ENCODE assay signal across 11 mouse cellular contexts in the genomic region with DNA sequence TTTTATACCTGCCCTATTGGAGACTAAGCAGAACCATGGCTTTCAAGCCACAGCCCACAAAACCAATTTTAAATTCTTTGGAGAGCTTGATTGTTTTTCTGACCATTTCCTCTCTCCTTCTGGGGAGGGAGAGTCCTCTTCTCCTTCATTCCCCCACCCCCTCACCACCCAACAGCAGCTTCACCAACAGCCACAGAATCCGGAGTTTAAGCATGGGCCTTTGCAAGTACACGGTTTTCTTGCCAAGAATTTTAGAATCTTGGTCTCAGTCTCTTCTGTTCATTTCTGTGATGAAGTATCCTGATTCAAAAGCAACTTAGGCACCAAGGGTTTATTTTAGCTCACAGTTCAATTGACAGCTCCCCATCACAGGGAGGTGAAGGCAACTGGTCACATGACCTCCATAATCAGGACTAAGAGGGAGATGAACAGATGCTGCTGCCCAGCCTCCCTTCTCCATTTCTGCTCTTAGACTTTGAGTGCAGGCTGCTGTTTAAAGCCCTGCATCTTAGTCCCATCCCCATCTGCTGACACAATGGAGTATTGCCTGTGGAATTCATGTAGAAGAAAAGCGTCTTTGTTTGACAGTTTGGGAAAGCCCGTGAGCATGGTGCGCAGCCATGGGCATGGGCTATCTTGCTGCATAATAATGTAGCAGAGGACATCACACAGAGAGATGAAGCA.
"Had no signal": no experiment of that assay in that cellular context is flagged by ENCODE, and none has a peak within 500 bp of the region (broad histone marks: within the 10 kb centered on the region; RNA-seq: fewer than 3 reads in every experiment).

No protein-coding gene starts in this region.

- H3K4me3 ChIP-seq: limb, embryonic 13.5 days; liver, embryonic 15.5 days; midbrain, embryonic 15.5 days had no signal

- DNase-seq: kidney, adult 8-10 months; kidney, postnatal 25 days; left cerebral cortex, postnatal 4 days; lung, adult 2 months; lung, postnatal 36 days; thymus, adult 18-20 months; thymus, postnatal 14 days had no signal

- H3K27ac ChIP-seq: limb, embryonic 13.5 days; liver, embryonic 15.5 days; midbrain, embryonic 15.5 days; stomach, postnatal 0 days had no signal
